Mouse (Mus musculus): ENCODE results near the gene Galnt11.

- TF ChIP-seq POLR2A (IDR thresholded peaks at IDR 0.05; ENCODE audit: control insufficient read depth in 1 of 2, insufficient read depth in 1 of 2, low read depth in 1 of 2, low read length in 2 of 2, poor library complexity in 1 of 2) (no peak), JUND (IDR thresholded peaks at IDR 0.05; ENCODE audit: low read depth, low read length) (no peak), MAX (IDR thresholded peaks at IDR 0.05; ENCODE audit: low read length) (no peak), SIN3A (IDR thresholded peaks at IDR 0.05; ENCODE audit: low read length) (no peak), GATA1 (IDR thresholded peaks at IDR 0.05; ENCODE audit: low read depth, low read length) (no peak), CTCF (IDR thresholded peaks at IDR 0.05 in 2 of 3, conservative IDR thresholded peaks at IDR 0.05 in 1 of 3; ENCODE audit: control insufficient read depth in 1 of 3, insufficient read depth in 1 of 3, low read depth in 2 of 3, low read length in 3 of 3, poor library complexity in 1 of 3, severe bottlenecking in 1 of 3) (no peak), ZKSCAN1 (IDR thresholded peaks at IDR 0.05; ENCODE audit: low read depth, low read length) (no peak), MXI1 (IDR thresholded peaks at IDR 0.05; ENCODE audit: low read depth, low read length) (no peak), HCFC1 (IDR thresholded peaks at IDR 0.05; ENCODE audit: low read depth, low read length) (no peak), SMC3 (IDR thresholded peaks at IDR 0.05; ENCODE audit: low read depth, low read length) (no peak), UBTF (IDR thresholded peaks at IDR 0.05; ENCODE audit: borderline replicate concordance, insufficient read depth, low read depth, low read length) (no peak)
Observed at GRCm38 (mm10) chr5:25256686-25257085, 35.0 kb downstream of the Galnt11 start.

Measured in MEL (cell line).